Mouse (Mus musculus): ENCODE results near the gene Wdr63.

Gene Wdr63

GRCm38 (mm10) chr3:146053082-146053814 lies 54.7 kb downstream of the Wdr63 start:
- no peak for DNase-seq (ENCODE audit: low spot score)

- peak; percentile 52 for DNase-seq (ENCODE audit: low spot score)
These were observed 56.5 kb downstream of the Wdr63 start for GRCm38 (mm10) chr3:146051277-146052007.

GRCm38 (mm10) chr3:146049951-146050350 lies 58.0 kb downstream of the Wdr63 start:
- DNase-seq (ENCODE audit: low spot score): no peak

- peak; percentile 46 for DNase-seq (ENCODE audit: low spot score)
These were observed 60.2 kb downstream of the Wdr63 start for GRCm38 (mm10) chr3:146047704-146048207.

GRCm38 (mm10) chr3:146046076-146046475 lies 61.9 kb downstream of the Wdr63 start:
- no peak for DNase-seq (ENCODE audit: low spot score)

- DNase-seq (ENCODE audit: low spot score): no peak
These were observed 63.0 kb downstream of the Wdr63 start for GRCm38 (mm10) chr3:146044977-146045376.

GRCm38 (mm10) chr3:146041382-146041781 lies 66.5 kb downstream of the Wdr63 start:
- DNase-seq (ENCODE audit: low spot score): no peak

- DNase-seq (ENCODE audit: low spot score): no peak
These were observed 68.6 kb downstream of the Wdr63 start for GRCm38 (mm10) chr3:146039132-146039903.

- peak; percentile 22 for DNase-seq (ENCODE audit: low spot score)
These were observed 70.0 kb downstream of the Wdr63 start for GRCm38 (mm10) chr3:146037906-146038305.

- DNase-seq (ENCODE audit: low spot score): no peak
These were observed 75.0 kb downstream of the Wdr63 start for GRCm38 (mm10) chr3:146032976-146033375.

GRCm38 (mm10) chr3:146030255-146030836 lies 77.6 kb downstream of the Wdr63 start:
- no peak for DNase-seq (ENCODE audit: low spot score)

GRCm38 (mm10) chr3:146029234-146029633 lies 78.7 kb downstream of the Wdr63 start:
- no peak for DNase-seq (ENCODE audit: low spot score)

GRCm38 (mm10) chr3:146028406-146028805 lies 79.5 kb downstream of the Wdr63 start:
- DNase-seq (ENCODE audit: low spot score): no peak

GRCm38 (mm10) chr3:146027116-146027515 lies 80.8 kb downstream of the Wdr63 start:
- no peak for DNase-seq (ENCODE audit: low spot score)

GRCm38 (mm10) chr3:146025499-146025898 lies 82.4 kb downstream of the Wdr63 start:
- DNase-seq (ENCODE audit: low spot score): no peak

- DNase-seq (ENCODE audit: low spot score): no peak
These were observed 83.2 kb downstream of the Wdr63 start for GRCm38 (mm10) chr3:146024746-146025145.

GRCm38 (mm10) chr3:146022232-146022631 lies 85.7 kb downstream of the Wdr63 start:
- DNase-seq (ENCODE audit: low spot score): no peak

- no peak for DNase-seq (ENCODE audit: low spot score)
These were observed 90.4 kb downstream of the Wdr63 start for GRCm38 (mm10) chr3:146017521-146017920.

- no peak for DNase-seq (ENCODE audit: low spot score)
These were observed 91.0 kb downstream of the Wdr63 start for GRCm38 (mm10) chr3:146016979-146017378.

GRCm38 (mm10) chr3:146014321-146014720 lies 93.6 kb downstream of the Wdr63 start:
- DNase-seq (ENCODE audit: low spot score): no peak

- DNase-seq (ENCODE audit: low spot score): no peak
These were observed 94.4 kb downstream of the Wdr63 start for GRCm38 (mm10) chr3:146013490-146013889.

All from retina, embryonic 14.5 days (tissue).